Mouse (Mus musculus): ENCODE measurements around the gene Tbx19.

Gene Tbx19

DNA sequence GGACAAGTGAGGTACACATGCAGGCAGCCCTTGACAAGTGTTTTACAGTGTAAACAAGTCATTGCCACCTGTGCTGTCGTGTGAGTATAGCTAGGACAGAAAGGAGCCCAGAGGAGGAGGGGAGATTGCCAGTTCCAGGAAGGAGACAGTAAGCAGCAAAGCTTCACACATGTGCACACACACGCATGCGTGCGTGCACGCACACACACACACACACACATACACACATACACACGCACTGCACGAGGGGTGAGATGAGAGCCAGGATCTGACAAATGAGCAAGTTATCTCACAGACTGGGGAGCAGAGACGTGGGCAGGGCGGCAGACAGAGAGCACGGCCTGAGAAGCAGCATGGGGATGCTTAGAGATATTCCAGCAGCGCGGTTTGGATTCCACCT, 25.9 kb upstream of the Tbx19 start:
- in situ Hi-C loops (cut with MboI, MseI), result loop anchor here in 1 of 2 experiments (10.0 kb wide), 1 partner anchor 1792 kb away; no protein-coding TSS in a partner anchor

GRCm38 (mm10) chr1:165185116-165185515, 24.5 kb upstream of the Tbx19 start:
- in situ Hi-C loops (cut with MboI, MseI), result loop anchor here in 1 of 2 experiments (10.0 kb wide), 1 partner anchor 1790 kb away; no protein-coding TSS in a partner anchor

- in situ Hi-C loops (cut with MboI, MseI), result loop anchor here in 1 of 2 experiments (10.0 kb wide), 1 partner anchor 1789 kb away; no protein-coding TSS in a partner anchor
These were observed 23.6 kb upstream of the Tbx19 start for GRCm38 (mm10) chr1:165184178-165184577.

- in situ Hi-C loops (cut with MboI, MseI), result loop anchor here in 1 of 2 experiments (10.0 kb wide), 1 partner anchor 1789 kb away; no protein-coding TSS in a partner anchor
These were observed 22.8 kb upstream of the Tbx19 start for GRCm38 (mm10) chr1:165183400-165183799.

GRCm38 (mm10) chr1:165179321-165179720, 18.7 kb upstream of the Tbx19 start:
- in situ Hi-C loops (cut with MboI, MseI), result no loop called here

DNA sequence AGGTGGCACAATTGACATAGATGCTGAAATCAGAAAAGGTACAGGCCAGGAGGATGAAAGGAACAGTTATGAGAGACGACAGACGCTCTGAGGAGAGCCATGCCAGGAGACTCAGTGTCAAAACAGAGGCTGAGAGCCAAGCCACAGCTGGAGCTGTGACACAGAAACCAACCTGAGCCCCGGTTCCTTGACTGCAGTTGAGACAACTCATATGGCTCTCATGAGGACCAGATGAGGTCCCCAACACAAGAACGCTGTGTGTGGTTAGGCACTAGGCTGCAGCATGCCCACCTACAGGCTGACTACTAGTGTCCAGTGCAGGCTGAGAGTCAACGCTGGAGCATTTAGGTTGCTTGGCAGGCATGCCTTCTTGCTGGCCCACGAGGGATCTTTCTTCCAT, 17.5 kb upstream of the Tbx19 start:
- in situ Hi-C loops (cut with MboI, MseI), result no loop called here

- in situ Hi-C loops (cut with MboI, MseI), result no loop called here
These were observed 13.6 kb upstream of the Tbx19 start for GRCm38 (mm10) chr1:165174059-165174616.

GRCm38 (mm10) chr1:165171277-165171676, 10.7 kb upstream of the Tbx19 start:
- in situ Hi-C loops (cut with MboI, MseI), result no loop called here

DNA sequence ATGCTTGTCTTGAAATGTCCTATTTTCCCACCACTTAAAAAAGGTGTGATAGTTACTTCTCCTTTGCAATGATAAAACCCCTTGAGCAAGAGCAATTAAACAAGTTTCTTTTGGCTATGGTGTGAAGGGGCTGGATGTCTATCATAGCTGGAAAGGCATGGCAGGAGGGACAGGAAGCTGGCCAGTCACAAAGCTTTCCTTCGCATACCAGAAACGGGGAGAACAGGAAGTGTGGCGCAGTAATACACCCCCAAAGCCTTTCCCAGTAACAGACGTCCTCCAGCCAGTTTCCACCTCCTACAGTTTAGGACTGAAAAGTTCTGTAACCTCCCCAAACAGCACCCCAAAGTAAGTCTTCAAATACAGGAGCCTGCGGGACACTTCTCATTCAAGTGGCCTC, 9.6 kb upstream of the Tbx19 start:
- in situ Hi-C loops (cut with MboI, MseI), result no loop called here

DNA sequence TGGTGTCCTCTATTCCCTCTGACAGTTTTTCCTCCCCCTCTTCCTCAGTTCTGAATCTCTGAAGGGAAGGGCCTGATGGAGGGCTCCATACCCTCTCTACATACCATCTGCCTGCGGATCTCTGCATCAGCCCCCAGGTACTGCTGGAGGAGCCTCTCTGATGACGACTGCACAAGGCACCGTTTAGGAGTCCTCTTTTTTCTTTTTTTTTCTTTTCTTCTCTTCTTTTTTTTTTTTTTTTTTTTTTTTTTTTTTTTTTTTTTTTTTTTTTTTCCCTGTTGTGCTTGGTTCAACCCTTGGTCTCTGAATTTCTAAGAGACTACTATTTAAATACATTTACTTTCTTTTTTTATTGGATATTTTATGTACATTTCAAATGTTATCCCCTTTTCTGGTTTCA, 8.9 kb upstream of the Tbx19 start:
- in situ Hi-C loops (cut with MboI, MseI), result no loop called here

GRCm38 (mm10) chr1:165164920-165165319, 4.3 kb upstream of the Tbx19 start:
- in situ Hi-C loops (cut with MboI, MseI), result no loop called here

GRCm38 (mm10) chr1:165158841-165159240, 1.7 kb downstream of the Tbx19 start:
- in situ Hi-C loops (cut with MboI, MseI), result no loop called here

GRCm38 (mm10) chr1:165154162-165154561, 6.4 kb downstream of the Tbx19 start:
- in situ Hi-C loops (cut with MboI, MseI), result no loop called here

DNA sequence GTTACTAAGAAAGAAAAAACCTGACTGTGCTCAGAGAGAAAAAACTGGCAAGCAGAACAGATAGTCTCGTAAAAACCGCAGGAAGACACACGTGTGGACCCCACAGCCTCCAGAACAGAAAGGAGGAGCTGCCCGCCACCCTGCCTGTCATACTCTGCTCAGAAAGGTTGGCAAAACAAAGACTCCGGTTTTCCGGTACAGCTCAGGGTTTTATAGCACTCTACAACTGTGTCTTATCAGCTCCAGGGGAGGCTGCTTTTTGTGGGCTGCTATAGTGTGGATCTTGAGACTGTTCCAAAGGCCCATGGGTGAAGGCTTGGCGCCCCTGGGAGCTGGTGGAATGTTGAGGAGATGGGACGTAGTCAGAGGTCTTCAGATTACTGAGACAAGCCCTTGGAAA, 9.4 kb downstream of the Tbx19 start:
- in situ Hi-C loops (cut with MboI, MseI), result no loop called here

GRCm38 (mm10) chr1:165142343-165142916, 18.1 kb downstream of the Tbx19 start:
- in situ Hi-C loops (cut with MboI, MseI), result no loop called here

GRCm38 (mm10) chr1:165140227-165140626, 20.3 kb downstream of the Tbx19 start:
- in situ Hi-C loops (cut with MboI, MseI), result no loop called here

- in situ Hi-C loops (cut with MboI, MseI), result loop anchor here in 1 of 2 experiments (10.0 kb wide), 1 partner anchor 769 kb away; no protein-coding TSS in a partner anchor
These were observed 26.7 kb downstream of the Tbx19 start for GRCm38 (mm10) chr1:165133858-165134257.

- in situ Hi-C loops (cut with MboI, MseI), result loop anchor here in 1 of 2 experiments (10.0 kb wide), 1 partner anchor 768 kb away; no protein-coding TSS in a partner anchor
These were observed 27.3 kb downstream of the Tbx19 start for GRCm38 (mm10) chr1:165133279-165133678.

DNA sequence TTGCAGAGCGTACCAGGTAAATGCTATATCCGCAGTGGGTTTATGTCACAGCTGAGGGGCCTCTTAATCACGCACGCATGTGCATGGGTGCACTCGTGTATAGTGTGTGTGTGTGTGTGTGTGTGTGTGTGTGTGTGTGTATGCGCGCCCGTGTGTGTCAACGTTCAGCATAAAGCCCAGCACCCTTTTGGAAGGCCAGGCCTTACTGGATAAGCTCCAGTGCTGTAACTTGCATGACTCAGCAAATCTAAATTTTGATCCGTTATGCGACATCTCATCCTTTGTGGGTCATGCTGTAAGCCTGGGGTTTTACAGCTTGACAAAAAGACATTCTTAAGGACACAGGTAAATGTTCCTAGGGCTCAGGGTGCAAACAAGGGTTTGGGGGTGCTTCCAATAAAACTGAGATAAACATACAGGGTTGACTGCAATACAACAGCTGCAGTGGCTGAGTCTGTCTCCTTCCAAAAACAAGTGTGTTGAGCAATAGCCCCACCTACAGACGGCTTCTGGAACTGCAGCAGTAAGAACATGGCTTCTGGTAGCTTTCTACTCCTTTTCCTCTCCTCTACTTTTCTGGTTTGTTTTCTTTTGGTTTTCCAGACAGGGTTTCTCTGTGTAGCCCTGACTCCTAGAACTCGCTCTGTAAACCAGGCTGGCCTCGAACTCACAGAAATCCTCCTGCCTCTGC, 28.2 kb downstream of the Tbx19 start:
- in situ Hi-C loops (cut with MboI, MseI), result loop anchor here in 1 of 2 experiments (10.0 kb wide), 1 partner anchor 768 kb away; no protein-coding TSS in a partner anchor

GRCm38 (mm10) chr1:165129573-165129972, 31.0 kb downstream of the Tbx19 start:
- in situ Hi-C loops (cut with MboI, MseI), result loop anchor here in 1 of 2 experiments (10.0 kb wide), 2 partner anchors 235 to 375 kb away; no protein-coding TSS in a partner anchor

DNA sequence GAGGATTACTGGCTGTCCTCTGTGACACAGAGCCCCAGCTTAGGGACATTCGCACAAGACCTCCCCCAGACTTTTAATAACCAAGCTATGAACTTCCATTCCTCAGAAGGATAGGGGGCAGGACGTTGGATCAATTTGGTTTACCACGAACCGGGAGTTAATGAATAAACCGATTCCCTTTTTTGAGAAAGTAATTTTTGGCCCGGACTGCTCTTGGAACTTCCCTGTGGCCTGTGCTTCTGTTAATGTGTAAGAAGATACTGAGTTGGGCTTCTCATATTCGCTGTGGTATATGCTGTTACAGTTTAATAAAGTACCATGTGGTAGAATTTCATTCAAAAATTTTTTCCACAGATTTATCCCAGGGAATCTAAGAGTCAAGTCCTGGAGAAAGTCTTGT, 39.5 kb downstream of the Tbx19 start:
- in situ Hi-C loops (cut with MboI, MseI), result loop anchor here in 1 of 2 experiments (10.0 to 25.0 kb wide), 3 partner anchors 226 to 759 kb away; no protein-coding TSS in a partner anchor

- in situ Hi-C loops (cut with MboI, MseI), result loop anchor here in 1 of 2 experiments (10.0 to 25.0 kb wide), 3 partner anchors 226 to 758 kb away; no protein-coding TSS in a partner anchor
These were observed 40.1 kb downstream of the Tbx19 start for GRCm38 (mm10) chr1:165120349-165120898.
